Mouse (Mus musculus) heart, adult 2 months (tissue): ENCODE results near the gene Srgap3. TPM values are rescaled to one million over a fixed set of nuclear protein-coding genes. Genes with fewer than 3 reads are reported as not detected.
A peak's percentile ranks its signal among the peaks of the same experiment; 100 is the strongest.

Source experiments
- DNase-seq, 2 experiments: peaks; one replicate each; pipeline ENCODE4 v3.0.0; 2021
- H3K27ac ChIP-seq: fragments of 200-600 bp; 2 replicates; pipeline ENCODE4 v1.8.1; 2022
- H3K27me3 ChIP-seq: fragments of 200-500 bp; 2 replicates; pipeline ENCODE4 v1.6.1; 2012; ENCODE audit warnings: mild to moderate bottlenecking, low read length, inconsistent platforms, mixed read lengths; ENCODE audit not compliant: control insufficient read depth, insufficient read depth
- H3K36me3 ChIP-seq: fragments of 200-500 bp; 2 replicates; pipeline ENCODE4 v1.6.1; 2012; ENCODE audit warnings: low read length, inconsistent platforms; ENCODE audit not compliant: control insufficient read depth, insufficient read depth
- H3K4me1 ChIP-seq: fragments of 200-500 bp; 2 replicates; pipeline ENCODE4 v1.6.1; 2011; ENCODE audit warnings: low read length; ENCODE audit not compliant: control insufficient read depth, insufficient read depth
- H3K4me3 ChIP-seq: fragments of 200-600 bp; 2 replicates; pipeline ENCODE4 v1.8.1; 2022
- H3K79me2 ChIP-seq: fragments of 200-500 bp; replicated peaks from 2 replicates; pipeline ENCODE4 v1.6.1; 2012; ENCODE audit warnings: mild to moderate bottlenecking, inconsistent platforms, low read length, moderate library complexity, mixed read lengths; ENCODE audit not compliant: control insufficient read depth, insufficient read depth
- H3K9ac ChIP-seq: fragments of 200-500 bp; 2 replicates; pipeline ENCODE4 v1.6.1; 2012; ENCODE audit warnings: low read depth, mild to moderate bottlenecking, control low read depth, inconsistent platforms, low read length, mixed read lengths
- CTCF ChIP-seq: fragments of 200-600 bp; IDR thresholded peaks from 2 replicates; pipeline ENCODE4 v1.8.1; 2022; ENCODE audit warnings: antibody characterized with exemption, mild to moderate bottlenecking, moderate library complexity
- EP300 ChIP-seq: fragments of 200-500 bp; IDR thresholded peaks from 2 replicates; pipeline ENCODE4 v1.6.1; 2011; ENCODE audit warnings: low read depth, low read length, control low read depth; ENCODE audit not compliant: insufficient read depth
- POLR2A ChIP-seq: fragments of 200-500 bp; IDR thresholded peaks from 2 replicates; pipeline ENCODE4 v1.6.1; 2011; ENCODE audit warnings: mild to moderate bottlenecking, low read depth, low read length, control low read depth; ENCODE audit not compliant: insufficient read depth
- WGBS: fragments of 180-500 bp; shearing (Covaris S2); methylation state at CpG from one replicate; pipeline ENCODE4 v1.1.7; 2018; 5-methylcytosine and 5-hydroxymethylcytosine counted together
- intact Hi-C: fragments of 180-260 bp; cut with DNase I; formaldehyde crosslinking; loops from one replicate; pipeline ENCODE4 v1.15.1; 2025
- polyA plus RNA-seq: library from polyadenylated mRNA; depleted of rRNA; stranded (reverse); fragments of >200 nt; gene quantifications from 2 replicates; pipeline ENCODE4 v1.2.3, GENCODE M21; 2012
- total RNA-seq, 2 experiments: library from RNA; stranded (reverse); gene quantifications; 2 replicates each; pipeline ENCODE4 v1.2.3; 2021

Srgap3 gene
- total and polyA plus RNA-seq, 3 experiments: 0.42 to 1.4 (median 0.61) TPM

GRCm38 (mm10) chr6:112929291-112929984, 17.6 kb downstream of the Srgap3 start:
- no peaks in the 10 kb centered on the region for H3K79me2 ChIP-seq
- DNase-seq: no peak
- intact Hi-C loops: no loop called here
- no peaks in the 10 kb centered on the region for H3K27me3 ChIP-seq
- H3K4me1 ChIP-seq: no peaks in the 10 kb centered on the region
- TF ChIP-seq EP300 (no peak), POLR2A (no peak), CTCF (no peak)
- H3K9ac ChIP-seq: no peak overlapping the region
- WGBS: 79% methylated on average over 6 of the region's 6 CpGs
- H3K27ac ChIP-seq: no peak overlapping the region
- no peaks in the 10 kb centered on the region for H3K36me3 ChIP-seq
- H3K4me3 ChIP-seq: no peak overlapping the region

GRCm38 (mm10) chr6:112928841-112929240, 18.2 kb downstream of the Srgap3 start:
- DNase-seq: no peak
- intact Hi-C loops: no loop called here
- no peaks in the 10 kb centered on the region for H3K4me1 ChIP-seq
- H3K36me3 ChIP-seq: no peaks in the 10 kb centered on the region
- H3K4me3 ChIP-seq: no peak overlapping the region
- H3K9ac ChIP-seq: no peak overlapping the region
- H3K79me2 ChIP-seq: no peaks in the 10 kb centered on the region
- TF ChIP-seq CTCF (no peak), POLR2A (no peak)
- no peaks in the 10 kb centered on the region for H3K27me3 ChIP-seq
- 62% methylated on average over 6 of the region's 6 CpGs for WGBS
- H3K27ac ChIP-seq: no peak overlapping the region

GRCm38 (mm10) chr6:112927341-112927740, 19.7 kb downstream of the Srgap3 start:
- Histone ChIP-seq H3K36me3 (no peaks in the 10 kb centered on the region), H3K79me2 (no peaks in the 10 kb centered on the region), H3K27me3 (no peaks in the 10 kb centered on the region), H3K9ac (no peak overlapping the region), H3K4me1 (no peaks in the 10 kb centered on the region), H3K4me3 (no peak overlapping the region), H3K27ac (no peak overlapping the region)
- 90% methylated on average over 5 of the region's 5 CpGs for WGBS
- intact Hi-C loops: no loop called here
- no peak for DNase-seq
- no peak for TF ChIP-seq POLR2A
- no peak for TF ChIP-seq EP300
- no peak for TF ChIP-seq CTCF

- Histone ChIP-seq H3K9ac (no peak overlapping the region), H3K4me1 (no peaks in the 10 kb centered on the region)
- intact Hi-C loops: no loop called here
Observed at GRCm38 (mm10) chr6:112926011-112926410, 21.1 kb downstream of the Srgap3 start.

GRCm38 (mm10) chr6:112925234-112925975, 21.7 kb downstream of the Srgap3 start:
- 53% methylated on average over 11 of the region's 11 CpGs for WGBS
- H3K27me3 ChIP-seq: no peaks in the 10 kb centered on the region
- no peak overlapping the region for H3K27ac ChIP-seq
- H3K79me2 ChIP-seq: no peaks in the 10 kb centered on the region
- H3K36me3 ChIP-seq: no peaks in the 10 kb centered on the region
- intact Hi-C loops: no loop called here
- no peak overlapping the region for H3K9ac ChIP-seq
- DNase-seq: peak in 1 of 2 experiments; percentile 11
- TF ChIP-seq EP300 (no peak), CTCF (no peak), POLR2A (no peak)
- H3K4me3 ChIP-seq: no peak overlapping the region
- no peaks in the 10 kb centered on the region for H3K4me1 ChIP-seq

More at GRCm38 (mm10) chr6:112926011-112926410, 21.1 kb downstream of the Srgap3 start:
- Histone ChIP-seq H3K27me3 (no peaks in the 10 kb centered on the region), H3K79me2 (no peaks in the 10 kb centered on the region), H3K4me3 (no peak overlapping the region), H3K27ac (no peak overlapping the region), H3K36me3 (no peaks in the 10 kb centered on the region)
- 60% methylated on average over 5 of the region's 5 CpGs for WGBS
- TF ChIP-seq CTCF: no peak
- no peak for TF ChIP-seq POLR2A
- no peak for TF ChIP-seq EP300
- DNase-seq: no peak

DNA sequence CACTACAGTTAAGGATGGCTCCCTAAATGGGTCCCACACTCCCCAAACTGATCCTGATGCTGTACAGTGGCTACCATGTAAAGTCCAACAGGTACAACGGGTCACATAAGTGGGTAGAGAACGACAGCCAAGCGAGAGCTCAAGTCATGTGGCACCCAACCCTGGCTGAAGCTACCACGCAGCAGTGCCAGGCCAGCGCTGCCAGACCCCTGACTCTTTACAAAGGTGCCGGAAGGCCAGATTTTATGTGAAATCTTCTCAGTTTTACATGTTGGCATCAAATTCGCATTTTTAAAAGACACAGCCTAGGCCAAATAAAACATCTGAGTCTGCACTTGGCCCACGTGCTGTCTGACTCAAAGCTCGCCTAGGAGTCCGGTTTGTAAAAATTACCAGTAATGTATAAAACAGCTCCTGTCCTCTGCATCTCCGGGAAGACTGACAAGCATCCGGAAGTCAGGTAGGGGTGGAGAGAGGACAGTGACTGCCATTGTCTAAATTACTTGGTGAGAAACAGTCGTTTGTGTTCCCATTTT, 22.4 kb downstream of the Srgap3 start:
- no peak overlapping the region for H3K27ac ChIP-seq
- H3K4me1 ChIP-seq: no peaks in the 10 kb centered on the region
- WGBS: 65% methylated on average over 13 of the region's 13 CpGs
- TF ChIP-seq CTCF: no peak
- TF ChIP-seq POLR2A: no peak
- H3K27me3 ChIP-seq: no peaks in the 10 kb centered on the region
- H3K4me3 ChIP-seq: no peak overlapping the region
- H3K79me2 ChIP-seq: no peaks in the 10 kb centered on the region
- DNase-seq: peak in 1 of 2 experiments; percentile 12
- no peak overlapping the region for H3K9ac ChIP-seq
- H3K36me3 ChIP-seq: no peaks in the 10 kb centered on the region
- intact Hi-C loops: no loop called here
